Mouse (Mus musculus) spleen, postnatal 14 days (tissue): Measurements from ENCODE around the gene Snx6.
A peak's percentile ranks its signal among the peaks of the same experiment; 100 is the strongest.
"Not testable (repeated sequence)": the region's sequence is repeated elsewhere in the genome, so short reads cannot be mapped to it uniquely, and the experiment has no call there.

Source experiments
- DNase-seq, 2 experiments: peaks; one replicate each; pipeline ENCODE4 v3.0.0; 2021 to 2022; ENCODE audit warnings: low spot score in 2 of 2

Snx6 gene

DNA sequence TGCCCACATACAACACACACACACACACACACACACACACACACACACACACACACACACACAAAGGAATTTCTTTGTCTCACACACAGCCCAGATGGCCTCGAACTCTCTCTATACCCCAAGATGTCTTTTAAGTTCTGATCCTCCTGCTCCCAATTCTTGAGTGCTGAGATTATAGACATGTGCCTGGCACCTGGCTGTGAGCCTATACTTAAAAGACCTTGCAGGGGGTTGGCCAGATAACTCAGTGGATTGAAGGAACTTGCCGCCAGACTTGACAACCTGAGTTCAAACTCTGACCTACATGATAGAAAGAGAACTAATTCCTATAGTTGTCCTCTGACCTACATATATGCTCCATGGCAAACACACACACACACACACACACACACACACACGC is 8.0 kb upstream of the Snx6 start:
- no peak for DNase-seq

DNA sequence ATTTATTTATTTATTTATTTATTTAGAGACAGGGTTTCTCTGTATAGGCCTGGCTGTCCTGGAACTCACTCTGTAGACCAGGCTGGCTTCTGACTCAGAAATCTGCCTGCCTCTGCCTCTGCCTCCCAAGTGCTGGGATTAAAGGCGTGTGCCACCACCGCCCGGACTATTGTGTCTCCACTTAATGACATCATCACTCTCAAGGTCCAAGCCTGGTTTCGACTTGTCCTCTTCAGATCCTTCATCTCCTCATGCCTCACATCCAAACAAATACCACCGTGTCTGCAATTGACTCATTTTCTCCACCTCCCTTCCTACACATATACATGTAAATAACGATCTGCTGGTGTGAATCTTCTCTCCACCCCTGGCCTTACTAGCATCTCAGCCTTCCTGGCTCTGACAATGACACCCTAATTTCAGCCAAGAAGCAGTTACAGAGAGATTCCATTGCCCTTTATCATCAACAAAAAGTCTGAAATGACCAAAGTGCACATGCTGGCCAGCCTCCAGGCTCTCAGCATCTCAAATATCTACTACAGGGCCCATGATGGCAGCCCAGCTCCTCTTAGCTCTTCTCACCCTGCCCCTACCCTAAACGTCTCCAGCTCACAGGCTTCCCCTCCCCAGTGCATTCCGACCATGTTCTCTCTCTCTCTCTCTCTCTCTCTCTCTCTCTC is 1.2 kb upstream of the Snx6 start:
- no peak for DNase-seq

DNA sequence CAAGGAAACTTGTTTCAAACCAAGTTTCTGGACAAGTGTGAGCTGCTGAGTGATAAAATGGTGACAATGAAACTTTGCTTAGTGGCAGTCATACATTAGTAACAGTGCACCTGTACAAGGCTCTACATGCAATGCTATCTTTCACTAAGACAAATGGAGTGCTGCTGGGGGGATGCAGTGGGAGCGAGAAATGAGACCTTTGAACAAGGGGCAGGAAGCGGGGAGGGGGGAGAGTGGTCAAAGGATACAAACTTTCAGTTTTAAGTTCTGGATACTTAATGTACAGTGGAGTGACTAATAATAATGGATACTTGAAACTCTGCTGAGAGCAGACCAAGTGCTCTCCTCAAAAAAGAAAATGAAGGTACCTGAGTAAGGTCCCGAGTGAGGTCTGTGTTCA is 1.1 kb downstream of the Snx6 start:
- DNase-seq, result no peak

DNA sequence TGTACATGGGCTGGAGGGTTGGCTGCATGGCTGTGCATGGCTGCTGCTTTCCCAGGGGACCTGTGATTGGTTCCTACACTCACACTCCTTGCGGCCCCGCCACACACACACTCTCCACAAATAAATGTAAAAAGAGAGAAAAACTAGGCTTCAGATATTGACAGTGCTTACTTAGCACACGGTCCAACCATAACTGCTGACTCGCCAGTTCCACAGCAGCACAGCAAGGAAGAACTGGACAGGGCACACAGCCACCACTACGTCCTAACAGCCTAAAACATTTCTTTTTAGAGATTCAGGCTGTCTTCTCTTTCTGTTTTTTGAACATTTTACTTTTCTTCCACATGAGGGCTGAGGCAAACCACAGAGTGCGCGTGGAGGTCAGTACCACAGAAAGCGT is 4.0 kb downstream of the Snx6 start:
- no peak for DNase-seq

DNA sequence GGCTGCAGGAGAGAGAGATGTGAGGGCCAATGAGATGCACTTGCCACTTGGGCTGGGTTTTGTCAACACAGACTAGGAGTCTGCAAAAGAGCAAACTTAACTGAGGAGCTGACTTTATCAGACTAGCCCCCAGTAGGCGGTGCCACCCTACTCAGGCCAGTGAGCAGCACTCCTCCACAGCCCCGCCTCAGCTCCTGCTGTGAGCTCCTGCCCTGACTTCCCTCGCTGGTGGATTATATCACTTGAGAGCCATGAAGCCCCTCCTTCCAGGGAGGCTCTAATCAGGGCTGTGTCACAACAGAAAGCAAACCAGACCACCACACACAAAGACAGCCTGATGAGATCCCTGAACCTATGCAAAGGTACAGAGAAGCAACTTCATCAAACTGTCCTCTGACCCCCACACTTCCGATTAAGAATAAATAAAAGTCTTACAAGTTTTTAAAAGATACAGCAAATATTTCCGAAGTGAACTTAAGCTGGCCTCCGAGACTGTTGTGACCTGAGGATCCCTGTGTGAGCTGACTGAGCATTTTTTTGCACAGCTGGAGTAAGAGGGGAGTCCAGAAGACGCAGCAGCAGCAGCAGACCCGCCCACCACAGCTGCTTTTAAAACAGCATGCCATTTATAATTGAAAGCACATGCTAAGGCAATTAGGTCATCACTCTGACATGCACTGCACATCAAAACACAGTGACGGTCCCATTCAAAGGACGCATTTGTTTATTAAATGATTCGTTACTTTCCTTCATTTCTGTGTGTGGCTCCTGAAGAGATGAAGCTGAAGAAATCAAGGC is 6.0 kb downstream of the Snx6 start:
- DNase-seq, result no peak

DNA sequence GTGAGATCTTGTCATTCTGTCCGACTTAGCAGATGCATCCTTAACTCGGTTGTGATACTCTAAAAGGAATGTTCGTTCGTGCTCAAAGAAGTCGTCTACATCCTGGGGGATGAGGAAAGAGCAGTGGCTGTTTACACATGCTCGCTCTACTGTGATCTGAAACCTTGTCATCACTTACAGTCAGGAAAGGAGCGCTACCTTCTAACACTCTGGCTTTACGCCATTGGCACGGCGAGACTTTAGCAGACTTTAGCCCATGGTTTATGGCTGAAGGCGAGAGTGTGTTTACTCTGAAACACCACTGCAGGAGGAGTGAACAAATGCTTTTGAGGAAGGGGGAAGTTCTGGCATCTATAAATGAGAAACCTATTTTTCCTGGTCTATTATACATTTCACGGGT is 31.9 kb downstream of the Snx6 start:
- DNase-seq, result no peak

DNA sequence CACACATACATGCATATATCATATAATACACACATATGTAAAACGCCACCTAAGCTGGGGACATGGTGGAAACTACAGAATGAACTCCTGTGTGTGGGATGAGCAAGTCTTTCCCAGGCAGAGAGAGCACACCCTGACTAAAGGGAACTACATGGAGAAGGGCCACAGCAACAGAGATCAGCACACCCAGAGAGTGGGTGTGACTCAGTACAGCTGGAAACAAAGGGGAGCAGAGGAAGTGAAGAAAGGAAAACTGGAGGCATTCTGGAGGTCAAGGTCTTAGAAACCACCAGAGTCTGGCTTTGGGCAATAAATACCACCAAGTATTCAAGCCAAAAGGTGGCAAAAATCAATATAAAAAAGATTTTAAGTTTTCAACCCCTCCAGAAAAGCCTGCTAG is 34.8 kb downstream of the Snx6 start:
- no peak for DNase-seq

DNA sequence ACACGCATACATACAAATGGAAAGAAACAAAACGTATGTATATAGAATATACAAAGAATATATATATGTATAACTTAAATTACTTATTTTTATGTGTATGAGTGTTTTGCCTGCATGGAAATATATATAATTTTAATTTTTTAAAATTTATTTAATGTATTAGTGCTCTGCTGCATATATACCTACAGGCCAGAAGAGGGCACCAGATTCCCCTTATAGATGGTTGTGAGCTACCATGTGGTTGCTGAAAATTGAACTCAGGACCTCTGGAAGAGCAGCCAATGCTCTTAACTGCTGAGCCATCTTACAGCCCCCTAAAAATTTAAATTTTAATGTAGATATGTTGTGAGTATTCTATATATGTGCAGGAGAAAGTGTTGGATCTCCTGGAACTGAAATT is 36.7 kb downstream of the Snx6 start:
- DNase-seq, result no peak

DNA sequence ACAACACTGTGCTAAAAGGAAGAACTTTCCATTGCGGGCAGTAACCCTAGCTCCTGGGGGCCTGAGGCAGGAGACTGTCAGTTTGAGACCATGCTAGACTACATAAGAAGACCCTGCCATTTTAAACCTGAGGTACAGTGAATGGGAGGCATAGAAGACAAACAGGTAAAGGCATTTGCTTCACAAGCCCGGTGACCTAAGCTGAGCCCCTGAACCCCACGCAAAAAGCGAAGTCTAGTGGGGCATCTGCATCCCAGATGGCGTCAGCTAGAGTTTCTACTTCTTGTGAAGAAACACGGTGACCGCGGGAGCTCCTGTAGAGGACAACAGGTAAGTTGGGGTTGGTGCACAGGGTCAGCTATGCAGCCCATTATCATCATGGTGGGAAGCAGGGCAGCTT is 46.9 kb downstream of the Snx6 start:
- no peak for DNase-seq

DNA sequence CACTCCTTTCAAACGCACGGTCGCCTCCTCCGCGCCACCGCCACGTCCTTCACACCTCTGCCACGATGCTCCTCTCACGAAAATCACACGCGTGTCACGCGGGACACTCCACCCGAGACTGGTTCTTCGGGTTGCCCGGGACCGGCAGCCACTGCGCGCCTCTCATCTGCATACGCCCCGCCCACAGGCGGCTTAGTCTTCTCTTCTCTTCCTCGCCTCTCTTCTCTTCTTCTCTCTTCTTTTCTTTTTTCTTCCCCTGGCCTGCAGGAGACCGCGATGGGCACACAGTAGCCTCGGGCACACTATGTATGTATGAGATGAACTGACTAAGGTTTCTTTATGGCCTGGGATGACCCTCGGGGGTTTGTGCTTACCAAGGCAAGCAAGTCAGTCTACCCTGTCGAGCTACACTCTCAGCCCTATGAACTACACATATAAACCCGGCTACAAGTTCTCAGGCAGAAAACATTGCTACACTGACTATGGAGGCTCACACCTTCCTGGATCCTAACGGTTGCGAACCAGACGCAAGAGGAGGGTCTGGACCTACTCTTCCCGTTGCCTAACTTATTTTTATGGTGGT is 56.8 kb downstream of the Snx6 start:
- not testable (repeated sequence) for DNase-seq

DNA sequence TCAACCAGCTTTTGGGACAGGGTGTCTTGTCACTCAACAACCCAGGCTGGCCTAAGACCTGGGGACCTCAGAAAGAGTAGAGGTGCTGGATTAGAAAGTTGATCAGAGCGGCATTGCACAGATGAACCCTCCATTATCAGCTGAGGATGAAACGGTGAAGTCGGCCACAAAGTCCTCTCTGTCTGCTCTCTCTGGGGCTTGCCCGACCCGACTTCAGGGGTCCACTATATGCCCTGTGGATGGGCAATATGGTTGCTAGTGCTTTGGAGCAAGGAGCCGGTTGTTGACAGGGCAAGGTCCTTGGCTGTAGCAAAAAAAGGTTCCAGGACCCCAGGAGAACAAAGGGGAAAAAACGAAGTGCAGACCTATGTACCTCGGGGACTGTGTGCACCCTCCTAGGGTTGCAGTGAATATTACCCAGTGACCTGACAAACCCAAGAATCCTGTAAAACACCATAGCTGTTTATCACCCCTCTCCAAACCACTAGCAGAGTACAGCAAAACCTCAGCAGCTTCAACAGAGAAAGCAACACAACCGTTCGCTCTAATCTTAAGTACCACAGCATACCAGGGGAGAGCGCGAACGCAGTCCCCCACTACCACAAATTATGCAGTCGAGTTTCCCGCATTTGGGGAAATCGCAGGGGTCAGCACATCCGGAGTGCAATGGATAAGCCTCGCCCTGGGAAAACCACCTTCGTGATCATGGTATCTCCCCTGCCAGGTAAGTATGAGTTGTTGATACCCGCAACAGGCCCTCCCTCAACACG is 57.4 kb downstream of the Snx6 start:
- DNase-seq, result not testable (repeated sequence)

DNA sequence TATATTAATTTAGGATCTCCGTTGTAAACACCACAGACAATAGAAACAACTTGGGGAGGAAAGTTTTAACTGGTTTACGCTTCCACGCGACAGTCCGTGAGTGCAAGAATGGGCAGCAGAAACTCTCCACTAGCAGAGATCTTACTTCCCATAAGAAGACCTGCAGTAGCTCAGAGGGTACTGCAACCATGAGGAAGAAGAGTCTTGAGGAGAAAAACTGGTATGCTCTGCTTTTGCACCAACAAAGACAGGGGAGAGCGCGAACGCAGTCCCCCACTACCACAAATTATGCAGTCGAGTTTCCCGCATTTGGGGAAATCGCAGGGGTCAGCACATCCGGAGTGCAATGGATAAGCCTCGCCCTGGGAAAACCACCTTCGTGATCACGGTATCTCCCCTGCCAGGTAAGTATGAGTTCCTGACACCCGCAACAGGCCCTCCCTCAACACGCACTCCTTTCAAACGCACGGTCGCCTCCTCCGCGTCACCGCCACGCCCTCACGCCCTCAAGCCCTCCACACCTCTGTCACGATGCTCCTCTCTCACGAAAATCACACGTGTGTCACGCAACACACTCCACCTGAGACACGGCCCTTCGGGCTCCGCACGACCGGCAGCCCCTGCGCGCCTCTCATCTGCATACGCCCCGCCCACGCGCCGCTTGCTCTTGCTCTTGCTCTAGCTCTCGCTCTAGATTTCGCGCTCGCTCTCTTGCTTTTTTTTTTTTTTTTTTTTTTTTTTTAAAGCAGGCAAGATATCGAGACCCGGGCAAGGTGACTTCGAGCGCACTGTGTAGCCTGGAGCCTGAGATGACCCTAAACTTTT is 61.0 kb downstream of the Snx6 start:
- peak; percentile 15 to 44 for DNase-seq

DNA sequence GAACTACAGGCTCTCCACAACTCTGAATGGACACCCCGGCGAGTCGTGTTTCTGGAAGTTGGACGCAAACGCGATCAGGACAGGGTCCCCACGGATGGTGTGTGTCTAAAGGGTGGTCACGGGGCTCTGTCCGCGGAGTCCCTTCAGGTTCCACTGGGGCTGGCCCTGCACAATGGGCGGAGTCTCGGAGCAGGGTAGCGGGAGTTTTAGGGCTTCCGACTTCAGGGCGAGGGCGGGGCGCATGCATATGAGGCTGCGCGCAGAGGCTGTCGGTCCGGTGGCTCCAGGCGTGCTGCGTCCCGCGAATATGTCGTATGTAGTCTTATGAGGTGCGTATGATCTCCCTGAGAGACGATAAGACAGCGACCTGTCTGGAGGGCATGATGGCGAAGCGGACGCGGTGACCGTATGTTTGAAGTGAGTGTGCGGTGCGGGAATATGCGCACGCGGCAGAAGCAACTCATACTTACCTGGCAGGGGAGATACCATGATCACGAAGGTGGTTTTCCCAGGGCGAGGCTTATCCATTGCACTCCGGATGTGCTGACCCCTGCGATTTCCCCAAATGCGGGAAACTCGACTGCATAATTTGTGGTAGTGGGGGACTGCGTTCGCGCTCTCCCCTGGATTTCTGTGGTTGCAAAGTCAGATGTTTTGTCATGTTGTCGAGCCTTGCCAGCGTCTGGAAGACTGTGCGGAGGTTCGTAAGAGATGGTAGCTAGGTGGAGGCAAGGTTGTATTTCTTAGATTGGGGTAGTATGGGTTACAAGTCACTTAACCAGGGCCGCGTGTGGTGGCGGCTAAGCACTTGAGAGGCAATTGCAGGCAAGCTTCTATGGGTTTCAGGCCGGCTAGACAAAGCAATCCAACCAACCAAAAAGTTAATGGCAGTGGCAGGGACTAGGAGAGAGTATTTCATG is 66.1 kb downstream of the Snx6 start:
- DNase-seq, result not testable (repeated sequence)

DNA sequence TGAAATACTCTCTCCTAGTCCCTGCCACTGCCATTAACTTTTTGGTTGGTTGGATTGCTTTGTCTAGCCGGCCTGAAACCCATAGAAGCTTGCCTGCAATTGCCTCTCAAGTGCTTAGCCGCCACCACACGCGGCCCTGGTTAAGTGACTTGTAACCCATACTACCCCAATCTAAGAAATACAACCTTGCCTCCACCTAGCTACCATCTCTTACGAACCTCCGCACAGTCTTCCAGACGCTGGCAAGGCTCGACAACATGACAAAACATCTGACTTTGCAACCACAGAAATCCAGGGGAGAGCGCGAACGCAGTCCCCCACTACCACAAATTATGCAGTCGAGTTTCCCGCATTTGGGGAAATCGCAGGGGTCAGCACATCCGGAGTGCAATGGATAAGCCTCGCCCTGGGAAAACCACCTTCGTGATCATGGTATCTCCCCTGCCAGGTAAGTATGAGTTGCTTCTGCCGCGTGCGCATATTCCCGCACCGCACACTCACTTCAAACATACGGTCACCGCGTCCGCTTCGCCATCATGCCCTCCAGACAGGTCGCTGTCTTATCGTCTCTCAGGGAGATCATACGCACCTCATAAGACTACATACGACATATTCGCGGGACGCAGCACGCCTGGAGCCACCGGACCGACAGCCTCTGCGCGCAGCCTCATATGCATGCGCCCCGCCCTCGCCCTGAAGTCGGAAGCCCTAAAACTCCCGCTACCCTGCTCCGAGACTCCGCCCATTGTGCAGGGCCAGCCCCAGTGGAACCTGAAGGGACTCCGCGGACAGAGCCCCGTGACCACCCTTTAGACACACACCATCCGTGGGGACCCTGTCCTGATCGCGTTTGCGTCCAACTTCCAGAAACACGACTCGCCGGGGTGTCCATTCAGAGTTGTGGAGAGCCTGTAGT is 76.4 kb downstream of the Snx6 start:
- not testable (repeated sequence) for DNase-seq

DNA sequence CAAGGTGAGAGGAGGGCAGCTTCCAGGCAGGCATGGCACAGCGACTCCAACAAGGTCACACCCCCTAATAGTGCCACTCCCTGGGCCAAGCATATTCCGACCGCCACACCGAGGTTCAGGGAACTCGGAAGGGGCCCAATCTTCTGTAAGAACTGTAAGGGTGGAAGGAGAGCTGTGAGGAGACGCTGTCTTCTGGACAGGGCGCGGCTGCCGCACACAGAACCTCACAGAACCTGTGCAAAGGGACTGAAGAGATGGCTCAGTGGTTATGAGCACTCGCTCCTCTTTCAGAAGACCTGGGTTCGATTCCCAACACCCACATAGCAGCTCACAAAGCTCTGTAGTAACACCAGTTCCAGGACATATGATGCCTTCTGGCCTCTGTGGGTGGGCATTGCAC is 78.0 kb downstream of the Snx6 start:
- not testable (repeated sequence) for DNase-seq

DNA sequence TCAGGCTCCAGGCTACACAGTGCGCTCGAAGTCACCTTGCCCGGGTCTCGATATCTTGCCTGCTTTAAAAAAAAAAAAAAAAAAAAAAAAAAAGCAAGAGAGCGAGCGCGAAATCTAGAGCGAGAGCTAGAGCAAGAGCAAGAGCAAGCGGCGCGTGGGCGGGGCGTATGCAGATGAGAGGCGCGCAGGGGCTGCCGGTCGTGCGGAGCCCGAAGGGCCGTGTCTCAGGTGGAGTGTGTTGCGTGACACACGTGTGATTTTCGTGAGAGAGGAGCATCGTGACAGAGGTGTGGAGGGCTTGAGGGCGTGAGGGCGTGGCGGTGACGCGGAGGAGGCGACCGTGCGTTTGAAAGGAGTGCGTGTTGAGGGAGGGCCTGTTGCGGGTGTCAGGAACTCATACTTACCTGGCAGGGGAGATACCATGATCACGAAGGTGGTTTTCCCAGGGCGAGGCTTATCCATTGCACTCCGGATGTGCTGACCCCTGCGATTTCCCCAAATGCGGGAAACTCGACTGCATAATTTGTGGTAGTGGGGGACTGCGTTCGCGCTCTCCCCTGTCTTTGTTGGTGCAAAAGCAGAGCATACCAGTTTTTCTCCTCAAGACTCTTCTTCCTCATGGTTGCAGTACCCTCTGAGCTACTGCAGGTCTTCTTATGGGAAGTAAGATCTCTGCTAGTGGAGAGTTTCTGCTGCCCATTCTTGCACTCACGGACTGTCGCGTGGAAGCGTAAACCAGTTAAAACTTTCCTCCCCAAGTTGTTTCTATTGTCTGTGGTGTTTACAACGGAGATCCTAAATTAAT is 81.5 kb downstream of the Snx6 start:
- DNase-seq, result peak in 1 of 2 experiments; percentile 44

DNA sequence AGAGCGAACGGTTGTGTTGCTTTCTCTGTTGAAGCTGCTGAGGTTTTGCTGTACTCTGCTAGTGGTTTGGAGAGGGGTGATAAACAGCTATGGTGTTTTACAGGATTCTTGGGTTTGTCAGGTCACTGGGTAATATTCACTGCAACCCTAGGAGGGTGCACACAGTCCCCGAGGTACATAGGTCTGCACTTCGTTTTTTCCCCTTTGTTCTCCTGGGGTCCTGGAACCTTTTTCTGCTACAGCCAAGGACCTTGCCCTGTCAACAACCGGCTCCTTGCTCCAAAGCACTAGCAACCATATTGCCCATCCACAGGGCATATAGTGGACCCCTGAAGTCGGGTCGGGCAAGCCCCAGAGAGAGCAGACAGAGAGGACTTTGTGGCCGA is 85.0 kb downstream of the Snx6 start:
- peak in 1 of 2 experiments; percentile 36 for DNase-seq
